Mouse (Mus musculus) ES-Bruce4 (cell line): ENCODE measurements around the gene Tenm3.

Experiments
- CTCF ChIP-seq: IDR thresholded peaks from one replicate; pipeline ENCODE4 v1.8.1; 2011; ENCODE audit warnings: low read depth, low read length
- EP300 ChIP-seq: IDR thresholded peaks from 2 replicates; pipeline ENCODE4 v1.6.1; 2011; ENCODE audit warnings: low read depth, low read length; ENCODE audit not compliant: insufficient read depth
- POLR2A ChIP-seq: IDR thresholded peaks from one replicate; pipeline ENCODE4 v1.8.1; 2011; ENCODE audit warnings: low read length; ENCODE audit not compliant: insufficient read depth

DNA sequence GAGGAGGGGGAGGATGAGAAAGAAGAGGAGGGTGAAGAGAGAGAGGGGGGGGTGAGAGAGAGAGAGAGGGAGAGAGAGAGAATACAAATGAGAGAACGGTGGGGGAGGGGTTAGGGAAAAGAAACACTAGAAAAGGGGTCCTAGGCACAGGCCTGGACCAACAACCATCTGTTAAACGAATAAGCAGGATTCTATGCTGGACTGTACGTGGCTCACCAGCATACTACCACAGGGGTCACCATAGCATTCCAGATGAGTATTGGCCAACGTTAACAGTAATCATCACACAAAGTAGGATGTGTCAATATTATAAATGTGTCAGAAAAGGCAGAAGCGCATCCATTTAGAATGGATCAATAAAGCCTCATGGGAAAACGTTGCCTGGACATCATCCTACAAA is 233.4 kb downstream of the Tenm3 start:
- TF ChIP-seq POLR2A (no peak), CTCF (no peak), EP300 (no peak)
